Mouse (Mus musculus): ENCODE data around the gene Triobp. TPM values are rescaled to one million over a fixed set of nuclear protein-coding genes. Genes with fewer than 3 reads are reported as not detected.
A peak's percentile ranks its signal among the peaks of the same experiment; 100 is the strongest.

Triobp gene
- polyA plus RNA-seq, 1 experiment, result 40.9 TPM

GRCm38 (mm10) chr15:78923585-78923984, 23.9 kb upstream of the Triobp start:
- peak in 1 of 2 experiments; percentile 59 for DNase-seq (ENCODE audit: low read depth in 1 of 2, low spot score in 2 of 2)
- Histone ChIP-seq H3K27ac (ENCODE audit: insufficient read depth, low read length) (peak overlapping the region; percentile 60), H3K4me1 (ENCODE audit: control insufficient read depth, insufficient read depth, insufficient read length) (peaks cover 31% of the 10 kb centered on the region; the same call in 1 of the 2 replicates), H3K27me3 (ENCODE audit: control insufficient read depth, insufficient read depth, low read length) (no peaks in the 10 kb centered on the region), H3K36me3 (ENCODE audit: control insufficient read depth, insufficient read depth, low read length) (no peaks in the 10 kb centered on the region), H3K4me3 (ENCODE audit: extremely low read depth, insufficient read depth, insufficient read length) (no peak overlapping the region)
- no peak for TF ChIP-seq CTCF (IDR thresholded peaks at IDR 0.05; ENCODE audit: extremely low read depth, insufficient read depth, insufficient read length, insufficient replicate concordance)
- no peak for TF ChIP-seq POLR2A (IDR thresholded peaks at IDR 0.05; ENCODE audit: low read depth, low read length)
- 13% methylated on average over 6 of the region's 6 CpGs for WGBS

GRCm38 (mm10) chr15:78925129-78925528, 22.4 kb upstream of the Triobp start:
- H3K4me1 ChIP-seq (ENCODE audit: control insufficient read depth, insufficient read depth, insufficient read length), result peaks cover 31% of the 10 kb centered on the region; the same call in 1 of the 2 replicates
- no peaks in the 10 kb centered on the region for H3K36me3 ChIP-seq (ENCODE audit: control insufficient read depth, insufficient read depth, low read length)
- H3K27me3 ChIP-seq (ENCODE audit: control insufficient read depth, insufficient read depth, low read length), result no peaks in the 10 kb centered on the region
- TF ChIP-seq CTCF (IDR thresholded peaks at IDR 0.05; ENCODE audit: extremely low read depth, insufficient read depth, insufficient read length, insufficient replicate concordance) (no peak), POLR2A (IDR thresholded peaks at IDR 0.05; ENCODE audit: low read depth, low read length) (no peak)
- no peak overlapping the region; the same call in 1 of the 2 replicates for H3K27ac ChIP-seq (ENCODE audit: insufficient read depth, low read length)
- DNase-seq (ENCODE audit: low read depth in 1 of 2, low spot score in 2 of 2), result no peak
- H3K4me3 ChIP-seq (ENCODE audit: extremely low read depth, insufficient read depth, insufficient read length), result no peak overlapping the region
- WGBS, result 76% methylated on average over 8 of the region's 8 CpGs

GRCm38 (mm10) chr15:78926021-78926919, 21.3 kb upstream of the Triobp start, which contains the start of gene Lgals1:
TSS of gene Lgals1 (plus strand) at chr15:78926725.
- Histone ChIP-seq H3K27me3 (ENCODE audit: control insufficient read depth, insufficient read depth, low read length) (no peaks in the 10 kb centered on the region), H3K36me3 (ENCODE audit: control insufficient read depth, insufficient read depth, low read length) (no peaks in the 10 kb centered on the region), H3K4me1 (ENCODE audit: control insufficient read depth, insufficient read depth, insufficient read length) (peaks cover 31% of the 10 kb centered on the region; the same call in 1 of the 2 replicates), H3K4me3 (ENCODE audit: extremely low read depth, insufficient read depth, insufficient read length) (peak within 1 kb of the TSS; percentile 77), H3K27ac (ENCODE audit: insufficient read depth, low read length) (peak within 1 kb of the TSS; percentile 91)
- whole genome bisulfite sequencing, result 15% methylated on average over 20 of the region's 20 CpGs
- DNase-seq (ENCODE audit: low read depth in 1 of 2, low spot score in 2 of 2), result peak in 1 of 2 experiments; percentile 55
- TF ChIP-seq POLR2A (IDR thresholded peaks at IDR 0.05; ENCODE audit: low read depth, low read length), result no peak
- no peak for TF ChIP-seq CTCF (IDR thresholded peaks at IDR 0.05; ENCODE audit: extremely low read depth, insufficient read depth, insufficient read length, insufficient replicate concordance)

GRCm38 (mm10) chr15:78927021-78927787, 20.3 kb upstream of the Triobp start:
- peaks cover 31% of the 10 kb centered on the region; the same call in 1 of the 2 replicates for H3K4me1 ChIP-seq (ENCODE audit: control insufficient read depth, insufficient read depth, insufficient read length)
- DNase-seq (ENCODE audit: low read depth in 1 of 2, low spot score in 2 of 2), result no peak
- H3K27ac ChIP-seq (ENCODE audit: insufficient read depth, low read length), result peak overlapping the region; percentile 91
- no peak for TF ChIP-seq POLR2A (IDR thresholded peaks at IDR 0.05; ENCODE audit: low read depth, low read length)
- no peak for TF ChIP-seq CTCF (IDR thresholded peaks at IDR 0.05; ENCODE audit: extremely low read depth, insufficient read depth, insufficient read length, insufficient replicate concordance)
- no peaks in the 10 kb centered on the region for H3K27me3 ChIP-seq (ENCODE audit: control insufficient read depth, insufficient read depth, low read length)
- WGBS, result 19% methylated on average over 15 of the region's 15 CpGs
- H3K36me3 ChIP-seq (ENCODE audit: control insufficient read depth, insufficient read depth, low read length), result no peaks in the 10 kb centered on the region
- H3K4me3 ChIP-seq (ENCODE audit: extremely low read depth, insufficient read depth, insufficient read length), result peak overlapping the region; percentile 77

- peaks cover 27% of the 10 kb centered on the region; the same call in 1 of the 2 replicates for H3K4me1 ChIP-seq (ENCODE audit: control insufficient read depth, insufficient read depth, insufficient read length)
- DNase-seq (ENCODE audit: low read depth in 1 of 2, low spot score in 2 of 2), result peak; percentile 83 to 84
- WGBS, result under 1% methylated on average over 33 of the region's 35 CpGs
- TF ChIP-seq POLR2A (IDR thresholded peaks at IDR 0.05; ENCODE audit: low read depth, low read length) (peak; percentile 23; the same call in 1 of the 2 replicates), CTCF (IDR thresholded peaks at IDR 0.05; ENCODE audit: extremely low read depth, insufficient read depth, insufficient read length, insufficient replicate concordance) (no peak)
- H3K36me3 ChIP-seq (ENCODE audit: control insufficient read depth, insufficient read depth, low read length), result no peaks in the 10 kb centered on the region
- no peaks in the 10 kb centered on the region for H3K27me3 ChIP-seq (ENCODE audit: control insufficient read depth, insufficient read depth, low read length)
- peak overlapping the region; percentile 77 for H3K4me3 ChIP-seq (ENCODE audit: extremely low read depth, insufficient read depth, insufficient read length)
- H3K27ac ChIP-seq (ENCODE audit: insufficient read depth, low read length), result peak overlapping the region; percentile 91
Measured at GRCm38 (mm10) chr15:78927788-78928457, 19.6 kb upstream of the Triobp start.

GRCm38 (mm10) chr15:78928539-78928938, 19.0 kb upstream of the Triobp start:
- H3K27ac ChIP-seq (ENCODE audit: insufficient read depth, low read length), result peak overlapping the region; percentile 61
- peaks cover 21% of the 10 kb centered on the region; the same call in 1 of the 2 replicates for H3K4me1 ChIP-seq (ENCODE audit: control insufficient read depth, insufficient read depth, insufficient read length)

More at GRCm38 (mm10) chr15:78928539-78928938, 19.0 kb upstream of the Triobp start:
- no peaks in the 10 kb centered on the region for H3K36me3 ChIP-seq (ENCODE audit: control insufficient read depth, insufficient read depth, low read length)
- H3K4me3 ChIP-seq (ENCODE audit: extremely low read depth, insufficient read depth, insufficient read length), result no peak overlapping the region
- WGBS, result 47% methylated on average over 8 of the region's 8 CpGs
- TF ChIP-seq POLR2A (IDR thresholded peaks at IDR 0.05; ENCODE audit: low read depth, low read length) (no peak), CTCF (IDR thresholded peaks at IDR 0.05; ENCODE audit: extremely low read depth, insufficient read depth, insufficient read length, insufficient replicate concordance) (no peak)
- DNase-seq (ENCODE audit: low read depth in 1 of 2, low spot score in 2 of 2), result no peak
- H3K27me3 ChIP-seq (ENCODE audit: control insufficient read depth, insufficient read depth, low read length), result no peaks in the 10 kb centered on the region

Measured in spleen, adult 2 months (tissue).